Mouse (Mus musculus): ENCODE results near the gene Upp2.

GRCm38 (mm10) chr2:58741213-58741612 is 174.1 kb downstream of the Upp2 start:
- TF ChIP-seq ZNF384 (IDR thresholded peaks at IDR 0.05; ENCODE audit: low read depth, low read length), result no peak
- TF ChIP-seq MAFK (IDR thresholded peaks at IDR 0.05; ENCODE audit: insufficient read depth, low read depth, low read length), result no peak
- no peak for TF ChIP-seq HCFC1 (IDR thresholded peaks at IDR 0.05; ENCODE audit: borderline replicate concordance, insufficient read depth, low read length)
